Mouse (Mus musculus) brown adipose tissue, adult 24 weeks (tissue): ENCODE data around the gene Popdc2. TPM values are rescaled to one million over a fixed set of nuclear protein-coding genes. Genes with fewer than 3 reads are reported as not detected.
"Not testable (repeated sequence)": the region's sequence is repeated elsewhere in the genome, so short reads cannot be mapped to it uniquely, and the experiment has no call there.

Experiments
- H3K27ac ChIP-seq: fragments of 200-500 bp; replicated peaks from 2 replicates; pipeline ENCODE4 v1.5.1; 2012; ENCODE audit warnings: low read depth, mild to moderate bottlenecking, low read length
- H3K4me1 ChIP-seq: fragments of 200-500 bp; 2 replicates; pipeline ENCODE4 v1.6.1; 2012; ENCODE audit warnings: low read length, mixed read lengths; ENCODE audit not compliant: control insufficient read depth, insufficient read depth, insufficient read length
- H3K4me3 ChIP-seq: fragments of 200-500 bp; 2 replicates; pipeline ENCODE4 v1.5.1; 2012; ENCODE audit warnings: low read depth, mild to moderate bottlenecking, low read length, moderate library complexity; ENCODE audit not compliant: insufficient read depth
- polyA plus RNA-seq: library from polyadenylated mRNA; stranded (reverse); fragments of >200 nt; gene quantifications from 2 replicates; pipeline ENCODE4 v1.2.4, GENCODE M21; 2012; ENCODE audit not compliant: missing spikeins, insufficient read depth, insufficient read length

Popdc2 gene
- 15.5 and 17.0 TPM in 2 replicates for polyA plus RNA-seq

DNA sequence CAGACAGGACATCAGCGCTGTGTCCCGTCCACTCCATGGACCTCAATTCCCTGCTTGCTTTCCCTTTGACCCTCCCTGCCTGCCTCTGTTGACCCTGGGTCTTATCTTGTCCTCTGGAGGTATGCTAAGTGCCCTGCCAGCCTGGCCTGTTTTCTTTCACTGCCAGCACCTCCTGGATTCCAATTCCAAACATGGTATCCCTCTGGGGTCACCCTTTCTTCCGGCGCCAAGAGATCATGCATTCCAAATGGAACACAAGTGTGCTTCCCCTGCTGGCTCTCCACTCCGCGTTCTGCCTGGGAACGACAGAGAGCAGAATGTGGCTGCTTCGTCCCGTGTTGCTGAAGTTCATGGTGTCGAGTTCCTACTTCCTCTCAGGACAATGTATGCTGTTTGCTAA, at the start of gene Popdc2:
Gene Popdc2 (plus strand): TSS at position 277 of the 400 bp plus-strand sequence.
- peaks cover 10% of the 10 kb centered on the region; the same call in 1 of the 2 replicates for H3K4me1 ChIP-seq
- peak within 1 kb of the TSS; percentile 49 for H3K4me3 ChIP-seq
- peak within 1 kb of the TSS; percentile 63 for H3K27ac ChIP-seq

DNA sequence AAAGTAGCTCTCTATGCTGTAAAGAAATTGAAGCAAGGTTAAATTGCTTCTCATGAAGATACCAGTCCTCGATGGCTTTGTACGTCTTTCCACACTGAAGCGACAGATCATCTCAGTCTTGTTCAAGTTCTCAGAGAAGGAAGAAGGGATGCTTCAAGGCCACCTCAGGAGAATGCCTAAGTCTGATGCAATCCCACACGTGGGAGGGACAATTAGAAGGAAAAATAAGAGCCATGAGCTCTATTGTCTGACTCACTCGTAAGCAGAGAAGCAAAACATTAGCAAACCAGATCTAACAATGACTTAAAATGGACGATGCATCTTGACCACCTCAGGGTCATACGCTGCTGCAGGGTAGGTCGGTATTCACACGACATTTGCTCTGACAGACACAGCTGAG, 43.5 kb upstream of the Popdc2 start:
- Histone ChIP-seq H3K4me1 (no peaks in the 10 kb centered on the region), H3K4me3 (no peak overlapping the region), H3K27ac (no peak overlapping the region)

GRCm38 (mm10) chr16:38319087-38319486, 42.9 kb upstream of the Popdc2 start:
- H3K4me3 ChIP-seq, result no peak overlapping the region
- no peaks in the 10 kb centered on the region for H3K4me1 ChIP-seq
- H3K27ac ChIP-seq, result no peak overlapping the region

- H3K4me3 ChIP-seq, result no peak overlapping the region
- H3K27ac ChIP-seq, result no peak overlapping the region
- H3K4me1 ChIP-seq, result no peaks in the 10 kb centered on the region
Observed at GRCm38 (mm10) chr16:38321452-38321935, 40.5 kb upstream of the Popdc2 start.

DNA sequence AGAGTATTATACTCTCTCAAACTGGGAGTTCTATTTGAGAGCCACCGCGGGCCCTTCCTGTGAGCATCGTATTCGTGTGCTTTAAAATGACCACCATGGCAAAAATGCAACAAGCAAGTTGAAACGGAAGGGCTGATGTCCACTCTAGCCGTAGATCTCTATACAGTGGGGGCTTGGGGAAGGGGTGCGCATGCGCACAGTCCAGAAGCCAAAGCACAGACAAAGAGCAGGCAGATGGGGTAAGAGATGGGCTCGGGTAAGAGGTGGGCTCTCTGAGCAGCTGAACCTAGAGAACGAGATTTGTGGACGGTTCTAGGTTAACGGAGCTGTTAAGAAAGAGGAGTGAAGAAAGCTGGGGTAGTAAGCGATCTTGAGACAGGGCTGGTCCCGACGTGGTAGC, 37.7 kb upstream of the Popdc2 start:
- Histone ChIP-seq H3K4me3 (no peak overlapping the region), H3K4me1 (no peaks in the 10 kb centered on the region), H3K27ac (no peak overlapping the region)

GRCm38 (mm10) chr16:38326778-38327397, 35.1 kb upstream of the Popdc2 start:
- H3K4me1 ChIP-seq, result no peaks in the 10 kb centered on the region
- H3K27ac ChIP-seq, result no peak overlapping the region
- no peak overlapping the region for H3K4me3 ChIP-seq

DNA sequence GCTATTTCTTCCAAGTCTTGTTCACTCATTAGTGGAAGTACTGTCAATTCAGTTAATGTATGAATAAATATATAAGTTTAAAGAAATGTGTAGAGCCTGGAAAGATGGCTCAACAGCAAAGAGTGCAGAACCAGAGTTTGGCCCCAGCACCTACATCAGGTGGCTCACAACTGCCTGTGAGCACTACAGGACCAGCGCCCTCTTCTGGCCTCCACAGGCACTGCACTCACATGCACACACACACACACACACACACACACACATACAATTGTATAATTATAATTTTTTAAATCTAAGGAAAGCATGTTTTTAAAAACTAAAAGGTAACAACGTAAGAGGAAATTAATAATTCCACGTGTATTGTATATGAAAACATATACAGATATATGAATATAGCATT, 32.7 kb upstream of the Popdc2 start:
- H3K27ac ChIP-seq, result no peak overlapping the region
- no peak overlapping the region for H3K4me3 ChIP-seq
- no peaks in the 10 kb centered on the region for H3K4me1 ChIP-seq

DNA sequence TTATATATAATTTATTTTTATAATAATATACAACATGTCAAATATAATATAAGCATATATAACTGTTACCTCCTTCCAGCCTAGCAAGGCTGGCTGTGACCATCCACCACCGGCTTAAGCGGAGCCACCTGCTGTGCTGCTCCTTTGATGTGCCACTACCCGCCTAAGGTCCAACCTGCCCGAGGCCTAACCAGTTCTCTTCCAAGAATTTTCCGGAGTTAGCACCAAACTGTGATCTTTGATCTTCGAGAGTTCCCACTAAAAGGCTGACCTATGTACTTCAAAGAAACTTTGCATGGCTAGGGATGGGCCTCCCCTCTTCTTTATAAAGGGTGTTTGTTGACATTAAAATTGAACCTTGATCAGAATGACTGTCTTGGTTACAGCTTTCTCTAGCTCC, 27.6 kb upstream of the Popdc2 start:
- Histone ChIP-seq H3K4me3 (no peak overlapping the region), H3K27ac (no peak overlapping the region), H3K4me1 (no peaks in the 10 kb centered on the region)

DNA sequence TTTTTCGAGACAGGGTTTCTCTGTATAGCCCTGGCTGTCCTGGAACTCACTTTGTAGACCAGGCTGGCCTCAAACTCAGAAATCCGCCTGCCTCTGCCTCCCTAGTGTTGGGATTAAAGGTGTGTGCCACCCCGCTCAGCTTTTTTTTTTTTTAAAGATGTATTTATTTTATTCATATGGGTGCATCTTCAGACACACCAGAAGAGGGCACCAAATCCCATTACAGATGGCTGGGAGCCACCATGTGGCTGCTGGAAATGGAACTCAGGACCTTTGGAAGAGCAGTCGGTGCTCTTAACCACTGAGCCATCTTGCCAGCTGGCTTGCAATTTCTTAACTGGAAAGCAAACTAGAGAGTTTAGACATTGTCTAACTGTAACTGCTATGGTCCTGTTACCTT, 23.9 kb upstream of the Popdc2 start:
- H3K27ac ChIP-seq, H3K4me3 ChIP-seq, H3K4me1 ChIP-seq: not testable (repeated sequence)

DNA sequence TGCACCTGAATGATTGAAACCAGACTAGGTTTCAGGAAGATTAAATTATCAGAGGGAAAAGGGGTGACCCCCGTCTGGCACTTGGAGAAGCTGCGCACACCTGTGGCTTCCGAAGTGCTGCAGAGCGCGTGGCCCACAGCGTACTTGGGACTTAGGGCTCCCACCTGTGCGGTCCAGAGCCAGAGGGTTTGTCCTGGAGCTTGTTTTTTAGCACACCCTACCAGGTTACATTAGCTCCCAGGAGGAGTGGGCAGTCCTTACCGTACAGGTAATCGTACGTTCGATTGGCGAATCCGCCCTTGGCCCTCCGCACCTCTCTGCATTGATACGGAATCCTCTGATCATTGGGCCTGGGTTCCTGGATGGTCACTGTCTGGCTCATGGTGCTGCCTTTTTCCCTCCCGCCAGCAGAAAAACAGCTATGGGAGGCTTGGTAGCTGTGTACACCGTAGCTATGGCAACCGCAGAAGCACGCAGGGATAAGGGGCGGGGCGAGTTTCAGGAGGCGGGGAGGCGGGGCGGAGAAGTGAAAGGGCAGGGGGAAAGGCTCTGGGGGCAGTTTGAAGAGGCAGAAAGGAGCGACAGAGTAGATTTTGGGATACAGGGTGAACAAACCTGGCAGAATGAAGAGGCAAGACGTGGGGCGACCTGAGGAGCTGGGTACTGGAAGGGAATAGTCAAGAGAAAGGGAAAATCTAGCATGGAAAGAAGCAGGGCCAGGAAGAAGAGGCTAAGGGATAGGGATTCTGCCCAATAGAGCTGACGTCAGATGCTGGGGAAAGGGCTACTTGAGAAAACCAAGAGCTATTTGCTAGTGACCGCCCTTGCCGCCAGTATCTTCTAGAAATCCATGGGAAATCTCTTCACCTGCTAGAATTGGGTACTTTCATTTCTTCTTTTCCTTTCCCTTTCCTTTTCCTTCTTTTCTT, 20.3 kb upstream of the Popdc2 start, which contains the start of gene Maats1:
Gene Maats1 (minus strand): TSS at position 748 of the 929 bp plus-strand sequence.
- no peak within 1 kb of the TSS for H3K27ac ChIP-seq

GRCm38 (mm10) chr16:38344941-38345725, 16.9 kb upstream of the Popdc2 start:
- no peak overlapping the region for H3K4me3 ChIP-seq
- peaks cover 4% of the 10 kb centered on the region; the same call in 1 of the 2 replicates for H3K4me1 ChIP-seq
- no peak overlapping the region for H3K27ac ChIP-seq

More for the DNA sequence above, 20.3 kb upstream of the Popdc2 start, which contains the start of gene Maats1:
- H3K4me3 ChIP-seq, result peak within 1 kb of the TSS; percentile 43
- no peaks in the 10 kb centered on the region for H3K4me1 ChIP-seq

DNA sequence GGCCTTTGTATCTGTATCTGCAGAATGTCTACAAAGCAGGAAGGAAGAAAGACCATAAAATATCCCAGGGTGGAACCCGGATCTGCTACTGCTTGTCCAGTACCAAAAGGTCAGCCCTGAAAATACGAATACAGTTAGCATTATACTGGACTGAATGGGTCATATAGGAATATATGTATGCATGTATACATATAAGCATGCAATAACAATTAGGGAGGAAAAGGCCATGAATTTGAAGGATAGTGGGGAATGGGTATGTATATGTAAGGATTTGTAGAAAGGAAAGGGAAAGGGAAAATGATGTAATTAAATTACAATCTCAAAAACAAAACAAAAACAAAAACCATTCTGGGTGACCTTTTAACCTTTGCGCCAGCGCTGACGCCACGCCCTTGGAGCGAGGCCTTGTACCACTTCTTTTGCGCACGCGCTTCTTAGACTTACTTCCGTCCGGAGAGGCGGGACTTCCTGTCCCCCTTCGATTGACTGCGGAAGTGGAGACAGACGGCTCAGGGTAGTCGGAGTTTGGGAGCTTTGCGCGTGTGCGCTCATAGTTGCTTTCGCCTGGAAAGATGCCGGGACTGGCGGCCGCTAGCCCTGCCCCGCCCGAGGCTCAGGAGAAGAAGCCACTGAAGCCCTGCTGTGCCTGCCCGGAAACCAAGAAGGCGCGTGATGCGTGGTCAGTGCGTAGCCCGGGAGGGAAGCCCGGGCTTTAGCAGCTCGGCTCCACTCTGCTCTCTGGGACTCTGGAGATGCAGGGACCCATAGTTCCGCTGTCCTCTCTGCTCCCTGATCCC, 15.3 kb upstream of the Popdc2 start, which contains the start of the genes Cox17 and Gm21987:
Gene Cox17 (plus strand): TSS at position 463 of the 797 bp plus-strand sequence.
Gene Gm21987 (plus strand): TSS at position 512 of the 797 bp plus-strand sequence.
- Histone ChIP-seq H3K27ac (peak within 1 kb of the TSS; percentile 96), H3K4me3 (peak within 1 kb of the TSS; percentile 98), H3K4me1 (peaks cover 4% of the 10 kb centered on the region; the same call in 1 of the 2 replicates)

DNA sequence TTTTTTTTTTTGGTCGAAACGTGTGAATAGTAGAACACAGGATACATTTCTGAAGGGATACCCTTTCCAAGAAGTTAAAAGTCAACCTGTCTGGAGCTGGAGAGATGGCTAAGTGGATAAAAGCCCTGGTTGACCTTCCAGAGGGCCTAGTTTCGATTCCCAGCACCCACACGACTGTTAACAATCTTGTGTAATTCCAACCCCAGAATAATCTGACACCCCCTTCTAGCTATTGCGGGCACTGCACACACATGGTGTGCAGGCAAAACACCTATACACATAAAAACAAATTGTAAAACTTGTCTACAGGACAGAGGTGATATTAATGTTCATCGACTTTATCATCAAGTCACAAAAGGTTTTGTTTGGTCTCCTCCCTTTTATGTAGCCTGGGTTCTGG, 14.4 kb upstream of the Popdc2 start:
- H3K4me3 ChIP-seq, result peak overlapping the region; percentile 98
- H3K4me1 ChIP-seq, result peaks cover 4% of the 10 kb centered on the region; the same call in 1 of the 2 replicates
- peak overlapping the region; percentile 57 for H3K27ac ChIP-seq
